Mouse (Mus musculus): ENCODE data around the gene Ndufaf2.

DNA sequence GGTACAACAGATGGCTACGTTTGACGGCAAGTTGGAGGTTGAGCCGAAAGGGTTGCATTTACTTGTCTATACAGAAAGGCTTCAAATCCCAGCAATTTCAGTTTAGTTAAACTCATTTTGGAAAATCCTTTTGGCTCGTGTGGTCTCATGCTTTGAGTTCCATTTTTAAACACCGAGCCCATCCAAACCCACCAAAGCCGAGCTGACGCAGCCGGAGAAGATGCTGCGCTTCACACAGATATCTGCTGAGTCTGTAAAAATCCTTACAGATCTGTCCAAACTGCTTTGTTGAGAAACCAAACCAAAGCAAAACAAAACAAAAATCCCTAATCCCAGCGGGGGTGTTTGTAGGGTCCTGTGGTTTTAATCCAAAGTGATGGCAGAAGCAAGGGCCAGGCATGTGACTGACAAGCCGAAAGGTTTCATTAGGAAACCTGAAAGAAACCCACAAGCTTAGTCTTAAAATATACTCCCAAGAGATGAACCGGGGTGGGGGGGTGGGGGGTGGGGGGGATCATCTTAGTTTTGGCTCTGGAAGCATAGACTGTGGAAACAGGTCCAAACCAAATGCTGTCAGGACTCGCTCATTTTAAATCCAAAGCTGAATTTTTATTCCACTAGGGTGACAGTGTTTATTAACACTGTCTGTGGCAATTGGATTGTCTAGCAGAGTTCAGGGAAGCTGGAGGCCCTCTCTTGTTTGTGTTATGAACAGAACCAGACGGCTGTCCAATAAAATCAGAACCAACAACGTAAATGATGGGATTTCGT lies 181.4 kb downstream of the Ndufaf2 start:
- no peak for TF ChIP-seq CTCF (IDR thresholded peaks at IDR 0.05; ENCODE audit: low read depth, low read length)
- no peak for TF ChIP-seq TAL1 (conservative IDR thresholded peaks at IDR 0.05; ENCODE audit: low read depth, low read length)
- no peak for TF ChIP-seq GATA1 (IDR thresholded peaks at IDR 0.05; ENCODE audit: borderline replicate concordance, low read length)
- TF ChIP-seq POLR2AphosphoS5 (IDR thresholded peaks at IDR 0.05; ENCODE audit: insufficient replicate concordance, low read depth, low read length), result no peak
